Mouse (Mus musculus) CD8-positive naive resting alpha-beta T cell, adult 2 months (primary cell): ENCODE measurements around the gene Il2.

Experiments used
- DNase-seq, 2 experiments: peaks; one replicate each; pipeline ENCODE4 v3.0.0; 2022; ENCODE audit warnings: low read depth in 2 of 2, low spot score in 2 of 2

Il2 gene

DNA sequence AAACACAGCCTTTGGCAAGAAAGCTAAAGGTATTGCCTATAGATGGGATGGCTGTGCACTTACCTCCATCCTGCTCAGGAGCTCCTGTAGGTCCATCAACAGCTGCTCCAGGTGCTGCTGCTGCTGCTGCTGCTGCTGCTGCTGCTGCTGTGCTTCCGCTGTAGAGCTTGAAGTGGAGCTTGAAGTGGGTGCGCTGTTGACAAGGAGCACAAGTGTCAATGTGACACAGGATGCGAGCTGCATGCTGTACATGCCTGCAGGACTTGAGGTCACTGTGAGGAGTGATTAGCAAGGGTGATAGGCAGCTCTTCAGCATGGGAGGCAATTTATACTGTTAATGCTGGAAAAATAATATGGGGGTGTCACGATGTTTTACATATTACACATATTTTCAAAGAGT is at the start of gene Il2:
Il2 (minus strand) TSS at position 305 of the 400 bp plus-strand sequence.
- no peak for DNase-seq

- no peak for DNase-seq
Observed at GRCm38 (mm10) chr3:37174711-37175572, 49.2 kb upstream of the Il2 start.

GRCm38 (mm10) chr3:37173285-37173684 is 47.5 kb upstream of the Il2 start:
- DNase-seq = peak; percentile 6 to 12

DNA sequence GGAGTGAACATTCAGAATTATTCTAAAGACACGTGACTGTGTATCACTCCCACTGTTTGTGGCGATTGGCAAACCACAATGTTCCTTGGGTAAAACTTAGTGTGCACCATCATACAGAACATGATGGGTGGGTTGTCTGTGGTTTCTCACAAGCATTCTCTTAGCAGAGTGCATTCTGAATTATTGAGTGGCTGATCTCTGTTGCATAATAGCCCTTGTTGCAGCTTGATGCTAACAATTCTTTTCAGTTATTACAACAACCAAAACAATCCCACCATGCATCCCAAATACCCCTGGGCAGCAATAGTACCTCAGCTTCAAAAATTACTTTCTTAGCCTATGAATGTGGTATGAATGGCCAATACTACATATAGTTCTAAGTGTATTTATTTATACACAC is 43.5 kb upstream of the Il2 start:
- no peak for DNase-seq

DNA sequence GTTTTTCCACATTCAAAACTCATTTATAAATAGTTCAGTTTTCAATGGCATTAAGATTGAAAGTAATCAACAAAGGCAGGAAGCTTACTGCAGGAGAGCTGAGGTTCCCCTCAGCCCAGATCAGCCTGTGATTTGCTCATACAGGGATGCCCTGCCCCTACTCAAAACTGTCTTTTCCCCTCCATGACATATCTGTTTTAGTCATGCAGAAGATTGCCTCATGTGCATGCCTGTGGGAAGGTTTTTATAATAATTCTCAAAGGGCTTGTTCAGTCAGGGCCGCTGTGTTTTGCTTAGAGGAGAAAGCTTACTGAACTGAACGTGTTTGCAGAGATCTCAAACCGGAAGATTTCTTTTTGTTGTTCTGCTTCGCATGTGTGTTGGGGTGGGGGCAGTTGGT is 35.3 kb upstream of the Il2 start:
- DNase-seq = no peak

DNA sequence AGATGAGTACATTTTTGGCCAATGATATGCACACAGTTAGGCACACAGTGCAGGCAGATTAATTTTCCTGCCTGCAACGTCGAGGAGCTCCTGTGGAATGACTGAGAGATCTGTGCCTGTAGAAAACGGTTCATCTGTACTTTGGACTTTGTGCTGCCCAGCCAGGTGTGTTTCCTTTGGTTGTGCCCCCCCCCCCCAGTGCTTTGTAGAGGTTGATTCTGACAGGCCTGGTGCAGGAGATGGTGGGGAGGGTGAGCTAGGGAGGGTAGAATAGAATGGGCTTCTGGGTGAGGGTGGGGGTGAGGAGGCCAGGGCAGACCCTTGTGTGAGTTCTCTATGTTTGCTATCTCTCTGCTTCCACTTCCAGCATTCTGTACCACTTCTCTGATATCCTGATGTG is 32.5 kb upstream of the Il2 start:
- no peak for DNase-seq

- DNase-seq = no peak
Observed at GRCm38 (mm10) chr3:37157082-37157481, 31.3 kb upstream of the Il2 start.

DNA sequence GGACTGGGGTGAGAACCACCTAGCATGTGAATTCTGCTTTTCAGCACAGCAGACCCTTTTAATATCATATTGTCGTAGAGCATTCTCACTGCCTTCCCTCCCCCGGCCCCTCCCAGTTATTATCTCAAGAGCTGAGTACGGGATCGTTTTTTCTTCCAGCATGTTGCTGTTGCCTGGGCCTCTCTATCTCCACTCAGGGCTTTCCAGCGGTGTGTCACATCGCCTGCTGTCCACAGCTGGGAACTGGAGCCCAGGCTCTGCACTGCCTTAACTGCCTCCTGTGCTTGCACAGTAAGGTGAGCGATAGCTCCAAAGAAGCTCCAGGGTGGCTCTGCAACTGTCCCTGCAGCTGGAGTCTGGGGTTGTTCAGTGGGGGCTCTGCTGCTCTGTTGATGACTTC is 28.6 kb upstream of the Il2 start:
- DNase-seq = no peak

DNA sequence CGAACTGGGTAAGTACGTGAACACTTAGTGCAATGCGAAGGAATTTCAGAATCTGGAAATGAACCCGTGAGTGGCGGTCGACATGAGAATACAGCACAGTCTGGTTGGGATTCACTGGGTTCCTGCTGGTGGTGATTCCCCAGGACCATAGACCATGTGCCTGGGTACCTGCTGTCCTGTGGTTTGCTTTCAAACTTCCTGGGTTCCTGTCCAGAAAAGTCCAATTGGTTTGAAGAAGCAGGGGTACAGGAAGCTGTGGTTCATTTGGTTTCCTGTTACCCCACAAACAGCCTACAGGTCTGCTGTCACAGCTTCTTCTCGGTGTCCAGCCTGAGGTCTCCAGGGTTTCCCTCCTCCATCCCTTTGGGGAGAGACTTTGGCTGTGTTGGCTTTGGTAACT is 27.2 kb upstream of the Il2 start:
- no peak for DNase-seq

- DNase-seq = peak in 1 of 2 experiments; percentile 30
Observed at GRCm38 (mm10) chr3:37152274-37152673, 26.5 kb upstream of the Il2 start.

DNA sequence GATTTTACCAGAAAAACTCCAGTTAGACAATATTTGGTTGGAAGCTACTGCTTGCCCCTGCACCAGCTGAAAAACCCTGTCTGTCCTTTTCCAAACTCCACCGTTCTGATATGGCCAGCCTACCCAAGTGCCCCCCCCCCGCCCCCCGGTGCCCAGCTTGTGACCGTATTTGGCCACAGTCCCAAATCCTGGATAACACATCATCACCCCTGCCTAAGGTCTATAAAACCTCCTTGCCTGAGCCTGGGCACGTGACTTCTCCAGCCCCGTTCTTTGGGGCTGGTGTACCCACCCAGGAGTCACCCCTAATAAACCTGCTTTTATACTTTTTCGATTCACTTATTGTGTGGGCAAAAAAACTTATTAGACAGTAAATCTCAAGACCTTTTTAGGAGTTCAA is 21.1 kb upstream of the Il2 start:
- no peak for DNase-seq

- no peak for DNase-seq
Observed at GRCm38 (mm10) chr3:37146406-37146805, 20.6 kb upstream of the Il2 start.

DNA sequence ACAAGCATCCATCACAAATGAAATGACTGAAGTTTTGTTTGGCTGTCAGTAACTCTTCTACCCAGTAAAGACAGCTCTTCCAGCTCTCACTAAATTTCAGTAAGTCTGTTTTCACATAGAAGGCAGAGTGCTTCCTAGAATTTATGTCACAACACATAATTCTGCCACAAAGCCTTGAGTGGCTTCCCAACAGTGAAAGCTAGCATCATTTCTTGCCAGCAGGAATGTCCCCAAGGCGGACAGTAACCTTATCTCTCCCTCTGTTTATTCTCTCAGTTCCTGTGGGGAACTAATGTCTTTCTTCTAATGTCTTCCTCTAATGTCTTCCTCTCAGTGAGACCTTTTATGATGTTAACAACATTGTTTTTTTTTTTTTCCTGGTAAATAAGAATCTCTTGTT is 19.2 kb upstream of the Il2 start:
- DNase-seq = no peak

- DNase-seq = no peak
Observed at GRCm38 (mm10) chr3:37141827-37142226, 16.1 kb upstream of the Il2 start.

DNA sequence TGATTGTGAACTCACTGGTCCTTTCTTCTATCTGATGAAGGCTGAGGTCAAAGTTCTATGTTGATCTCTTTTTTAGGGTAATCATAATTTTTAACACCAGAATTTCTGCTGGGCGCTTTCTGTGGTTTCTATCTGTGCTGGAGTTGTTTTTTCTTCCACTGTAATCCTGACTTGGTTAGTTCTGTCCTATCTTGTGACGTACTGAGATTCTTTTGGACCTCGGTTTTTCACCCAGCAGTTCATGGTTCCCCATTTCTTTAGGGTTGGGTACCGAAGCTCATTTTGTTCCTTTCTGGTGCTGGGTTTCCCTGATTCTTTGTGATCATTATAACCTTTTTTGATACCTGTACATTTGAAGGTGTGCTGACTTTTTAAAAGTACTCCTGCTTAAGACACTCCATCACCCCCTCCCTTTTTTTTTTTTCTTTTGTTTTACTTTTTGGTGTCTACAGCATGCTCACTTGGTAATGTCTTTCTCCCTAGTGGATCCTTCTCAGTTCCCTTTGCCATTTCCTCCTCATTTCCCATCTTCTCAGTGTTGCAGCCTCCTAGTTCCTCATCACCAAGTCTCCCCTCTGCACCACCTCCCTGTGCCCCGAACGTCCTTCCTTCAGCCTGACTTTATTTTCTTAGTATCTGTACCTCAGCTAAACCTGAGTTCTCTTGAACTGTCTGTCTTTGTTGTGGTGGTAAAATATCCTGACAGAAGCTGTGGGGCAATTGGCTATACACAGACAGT is 14.6 kb upstream of the Il2 start:
- no peak for DNase-seq

- no peak for DNase-seq
Observed at GRCm38 (mm10) chr3:37139192-37139591, 13.4 kb upstream of the Il2 start.

DNA sequence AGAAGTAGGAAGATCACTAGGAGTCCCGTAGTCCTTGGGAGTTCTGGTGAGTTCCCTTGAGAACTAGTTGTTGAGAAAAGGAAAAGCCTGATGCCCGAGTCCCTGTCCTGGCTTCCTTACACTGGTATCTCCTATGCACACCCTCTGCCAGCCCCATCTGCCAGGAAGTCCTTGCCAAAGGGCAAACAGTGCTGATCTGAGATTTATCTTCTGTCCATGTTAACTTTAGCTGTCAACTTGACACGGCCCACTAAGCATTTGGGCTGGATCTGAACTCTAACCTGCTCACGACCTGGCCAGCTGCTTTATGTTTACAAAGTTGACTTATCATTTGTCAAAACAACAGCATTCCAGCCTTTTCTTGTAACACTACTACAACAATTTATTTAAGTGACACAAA is 11.5 kb upstream of the Il2 start:
- no peak for DNase-seq

DNA sequence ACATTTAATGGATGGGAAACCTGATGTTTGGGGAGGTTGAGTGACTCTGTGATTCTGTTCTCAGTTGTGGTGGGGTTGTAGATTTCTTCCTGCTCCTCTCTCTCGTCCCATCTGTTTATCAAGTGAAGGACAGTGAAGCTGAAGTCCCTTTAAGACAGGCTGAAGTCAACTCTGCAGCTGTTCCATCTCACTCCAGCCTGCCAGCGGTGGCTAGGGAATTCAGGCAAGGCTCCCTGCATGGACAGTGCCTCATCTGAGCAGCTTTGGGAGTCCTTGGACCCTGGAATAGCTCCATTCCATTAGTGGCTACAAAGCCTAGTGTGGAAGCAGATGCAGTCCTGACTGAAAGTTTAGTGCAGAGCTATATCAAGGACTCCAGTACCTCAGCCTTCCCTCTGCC is 3.3 kb upstream of the Il2 start:
- no peak for DNase-seq

DNA sequence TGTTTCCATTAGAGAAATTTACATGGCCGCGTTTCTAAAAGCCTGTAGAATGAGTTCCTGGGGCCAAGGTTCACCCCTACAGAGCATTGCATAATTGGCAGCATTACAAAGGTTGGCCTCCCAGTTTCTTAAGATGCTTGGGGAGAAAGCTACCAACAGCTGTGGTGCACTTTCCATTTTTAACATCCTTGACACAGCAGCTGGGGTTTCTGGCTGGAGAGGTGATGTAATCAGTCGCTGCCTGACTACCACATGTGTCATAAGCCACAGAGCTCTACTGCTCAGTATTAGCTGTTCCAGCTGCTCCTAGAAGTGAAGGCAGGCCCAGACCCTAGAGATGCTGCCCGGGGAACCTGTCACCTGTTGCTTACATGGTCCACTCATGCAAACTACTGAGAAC is 2.5 kb upstream of the Il2 start:
- no peak for DNase-seq

GRCm38 (mm10) chr3:37126162-37126561 is 403 bp upstream of the Il2 start:
- no peak for DNase-seq

DNA sequence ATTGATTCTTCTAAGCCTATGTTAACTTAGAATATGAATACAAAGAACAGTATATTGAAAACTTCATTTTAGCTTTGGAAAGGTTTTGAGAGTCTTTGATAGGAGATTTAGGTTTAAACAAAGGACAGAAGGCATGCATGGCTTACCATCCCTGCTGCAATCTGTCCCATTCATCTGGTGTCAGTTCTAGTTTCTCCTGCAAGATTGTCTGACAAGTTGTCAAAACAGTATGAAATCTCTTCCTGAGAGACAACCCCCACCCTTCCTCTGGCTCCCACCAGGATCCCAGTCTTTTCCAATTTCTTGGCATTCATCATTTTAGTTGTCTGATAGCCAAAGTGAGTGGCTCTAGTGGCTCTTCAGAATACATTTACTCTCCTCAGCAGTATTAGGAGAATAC is 35.0 kb downstream of the Il2 start:
- no peak for DNase-seq

- DNase-seq = no peak
Observed at GRCm38 (mm10) chr3:37084860-37085259, 40.9 kb downstream of the Il2 start.

- no peak for DNase-seq
Observed at GRCm38 (mm10) chr3:37073211-37073610, 52.5 kb downstream of the Il2 start.
